Mouse (Mus musculus): ENCODE data around the gene Zfp711.
A peak's percentile ranks its signal among the peaks of the same experiment; 100 is the strongest.

The Zfp711 gene

DNA sequence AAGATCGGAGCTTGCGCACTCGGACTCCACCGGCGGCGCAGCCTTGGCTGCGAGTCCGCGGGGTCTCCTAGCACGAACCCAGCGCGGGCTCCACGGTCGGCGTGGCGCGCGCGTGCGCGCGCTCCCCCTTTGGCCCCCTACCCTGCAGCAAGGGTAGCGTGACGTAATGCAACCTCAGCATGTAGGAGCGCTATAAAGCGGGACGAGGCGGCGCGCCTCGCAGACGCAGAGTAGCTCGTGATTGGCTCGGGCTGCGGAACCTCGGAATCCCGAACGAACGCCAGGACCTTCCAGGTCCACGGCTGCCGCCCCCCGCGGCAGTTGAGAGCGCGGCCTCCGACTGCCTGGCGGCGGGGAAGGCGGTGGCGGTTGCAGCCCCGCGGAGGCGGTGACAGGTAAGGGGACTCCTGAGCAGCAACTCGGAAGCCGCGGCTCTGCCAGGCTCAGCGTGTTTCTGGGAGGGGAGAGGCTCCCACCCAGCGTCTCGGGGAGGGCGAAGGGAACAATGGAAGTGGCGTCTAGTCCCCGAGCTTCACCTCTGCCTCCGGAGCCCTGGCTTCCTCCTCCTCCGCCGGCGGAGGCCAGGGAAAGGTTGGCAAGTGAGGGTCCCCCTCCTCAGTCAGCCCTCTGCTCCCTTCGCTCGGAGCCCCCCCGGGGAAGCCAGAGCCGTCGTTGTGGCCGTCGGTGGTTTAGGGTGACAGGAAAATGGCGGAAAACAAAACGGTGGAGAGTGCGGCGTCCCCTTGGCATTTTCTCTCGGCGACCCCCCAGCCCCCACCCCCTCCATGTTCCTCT is at the start of gene Zfp711:
Gene Zfp711, plus strand, starts transcription at position 16 of the 795 bp plus-strand sequence.
- DNase-seq (ENCODE audit: low spot score), result peak; percentile 18

DNA sequence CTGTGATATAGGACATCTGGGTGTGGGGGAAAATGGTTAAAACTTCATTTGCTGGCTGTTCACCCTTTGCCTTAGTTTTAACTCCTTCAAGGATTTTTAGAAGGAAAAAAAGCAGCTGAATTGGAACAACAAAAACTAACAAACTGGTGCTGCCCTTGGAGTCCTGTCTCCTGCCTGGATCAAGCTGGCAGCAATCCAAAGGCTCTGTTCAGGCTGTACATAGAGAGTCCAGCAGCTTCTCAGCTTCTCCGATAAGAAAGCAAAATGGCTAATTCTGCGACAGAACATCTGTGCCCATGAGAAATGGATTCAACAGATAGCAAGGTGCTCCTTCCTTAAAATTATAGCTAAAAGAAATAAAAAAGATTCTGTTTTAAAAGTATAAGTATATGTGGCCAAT is 32.6 kb upstream of the Zfp711 start:
- DNase-seq (ENCODE audit: low spot score), result peak; percentile 0

DNA sequence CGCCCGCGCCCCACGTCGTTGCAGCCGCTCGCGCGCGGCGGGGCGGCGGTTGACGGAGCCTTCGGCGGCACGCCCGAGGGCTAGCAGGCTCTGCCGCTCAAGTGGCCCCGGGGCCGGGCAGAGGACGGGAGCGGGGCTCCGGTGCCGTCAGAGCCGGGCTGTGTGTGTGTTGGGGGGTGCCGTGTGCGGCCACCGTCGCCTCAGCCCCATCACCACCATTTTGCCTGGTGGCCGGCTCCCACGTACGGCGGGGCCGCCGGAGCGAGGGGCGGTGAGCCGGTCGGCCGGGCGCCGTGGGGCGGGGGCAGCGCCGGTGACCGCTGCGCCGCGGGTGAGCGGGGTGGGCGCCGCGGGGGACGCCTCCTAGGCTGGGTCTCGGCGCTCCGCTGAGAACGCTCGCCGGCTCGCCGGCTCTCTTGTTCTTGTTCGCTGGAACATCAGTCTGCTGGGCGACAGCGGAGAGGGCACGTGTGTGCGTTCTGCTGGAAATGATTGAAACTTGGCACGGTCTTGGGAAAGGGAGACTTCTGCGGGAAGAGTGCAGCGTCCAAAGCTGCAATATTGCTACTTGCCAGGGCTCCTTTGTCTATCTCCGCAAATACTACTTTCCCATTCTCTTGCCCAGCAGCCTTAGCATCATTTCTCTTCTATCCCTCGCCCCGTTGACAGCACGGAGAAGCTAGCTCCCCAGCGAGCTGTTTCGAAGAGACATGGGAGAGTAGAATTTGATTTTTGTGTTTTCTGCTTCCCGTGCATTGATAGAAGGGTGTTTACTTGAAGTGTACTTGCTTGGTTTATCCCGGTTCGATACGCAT is 1.2 kb downstream of the Zfp711 start:
- peak; percentile 6 for DNase-seq (ENCODE audit: low spot score)

DNA sequence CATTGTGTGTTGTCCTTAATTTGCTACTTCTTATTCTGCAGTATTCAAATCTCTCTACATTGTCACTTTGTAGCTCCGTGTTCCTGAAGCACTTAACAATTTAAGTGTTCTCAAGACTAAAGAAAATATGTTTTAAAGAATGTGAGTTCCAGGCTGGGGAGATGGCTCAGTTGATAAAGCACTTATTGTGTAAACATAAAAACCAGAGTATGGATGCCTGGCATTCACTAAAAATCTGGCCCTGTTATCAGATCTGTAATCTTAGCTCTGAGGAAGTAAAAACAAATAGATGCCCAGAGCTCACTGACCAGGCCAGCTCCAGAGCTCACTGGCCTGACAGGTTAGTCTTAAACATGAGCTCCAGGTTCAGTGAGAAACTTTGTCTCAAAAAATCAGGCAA is 75.2 kb downstream of the Zfp711 start:
- no peak for DNase-seq (ENCODE audit: low spot score)

DNA sequence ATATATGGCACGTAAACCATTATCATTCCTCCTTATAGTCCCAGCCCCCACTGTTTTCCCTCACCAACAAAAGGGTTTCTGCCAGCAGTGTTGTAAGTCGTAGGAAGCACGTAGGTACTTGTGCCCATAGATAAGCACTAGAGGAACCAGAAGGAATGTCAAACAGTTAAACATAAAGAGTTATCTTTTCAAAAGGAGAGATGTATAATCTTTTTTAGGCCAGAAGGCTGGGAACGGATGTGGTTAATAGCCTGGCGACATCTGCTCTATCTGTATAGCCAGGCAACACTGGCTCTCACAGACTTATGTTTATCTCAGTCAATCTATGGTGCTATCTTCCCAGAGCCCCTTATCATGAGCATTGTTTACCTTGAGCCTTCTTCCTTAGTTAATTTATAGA is 80.3 kb downstream of the Zfp711 start:
- no peak for DNase-seq (ENCODE audit: low spot score)
